Mouse (Mus musculus) 416B (cell line): Measurements from ENCODE around the gene Ypel4.
"Not testable (repeated sequence)": the region's sequence is repeated elsewhere in the genome, so short reads cannot be mapped to it uniquely, and the experiment has no call there.

Experiments used
- DNase-seq: peaks from one replicate; pipeline ENCODE4 v3.0.0; 2011; ENCODE audit warnings: low read depth

Ypel4 gene

GRCm38 (mm10) chr2:84727172-84727858 lies 6.5 kb upstream of the Ypel4 start, which contains the start of gene Clp1:
Gene Clp1, minus strand, starts transcription at chr2:84727350.
- peak; percentile 99 for DNase-seq

- not testable (repeated sequence) for DNase-seq
These were observed 5.7 kb upstream of the Ypel4 start for GRCm38 (mm10) chr2:84728191-84728590.

GRCm38 (mm10) chr2:84731206-84731605 lies 2.7 kb upstream of the Ypel4 start:
- no peak for DNase-seq

- no peak for DNase-seq
These were observed 1.5 kb upstream of the Ypel4 start for GRCm38 (mm10) chr2:84732394-84732793.

GRCm38 (mm10) chr2:84734351-84734864 lies 550 bp downstream of the Ypel4 start:
- no peak for DNase-seq

- no peak for DNase-seq
These were observed 1.1 kb downstream of the Ypel4 start for GRCm38 (mm10) chr2:84734919-84735318.

- no peak for DNase-seq
These were observed 1.6 kb downstream of the Ypel4 start for GRCm38 (mm10) chr2:84735346-84735920.

GRCm38 (mm10) chr2:84736312-84737161 lies 2.7 kb downstream of the Ypel4 start:
- DNase-seq: no peak

- no peak for DNase-seq
These were observed 3.6 kb downstream of the Ypel4 start for GRCm38 (mm10) chr2:84737451-84737925.

- DNase-seq: no peak
These were observed 4.5 kb downstream of the Ypel4 start for GRCm38 (mm10) chr2:84738271-84738911.

- peak; percentile 71 for DNase-seq
These were observed 6.9 kb downstream of the Ypel4 start for GRCm38 (mm10) chr2:84740608-84741333.

- no peak for DNase-seq
These were observed 8.1 kb downstream of the Ypel4 start for GRCm38 (mm10) chr2:84741841-84742450.

- no peak for DNase-seq
These were observed 8.8 kb downstream of the Ypel4 start for GRCm38 (mm10) chr2:84742451-84743283.

- DNase-seq: no peak
These were observed 9.7 kb downstream of the Ypel4 start, which contains the start of gene Gm19426 for GRCm38 (mm10) chr2:84743561-84743960. Gene Gm19426, minus strand, starts transcription at chr2:84743655.

- no peak for DNase-seq
These were observed 10.3 kb downstream of the Ypel4 start for GRCm38 (mm10) chr2:84744126-84744525.

- no peak for DNase-seq
These were observed 16.3 kb downstream of the Ypel4 start for GRCm38 (mm10) chr2:84750115-84750514.

GRCm38 (mm10) chr2:84756245-84756644 lies 22.4 kb downstream of the Ypel4 start:
- no peak for DNase-seq

GRCm38 (mm10) chr2:84757026-84757682 lies 23.3 kb downstream of the Ypel4 start:
- peak; percentile 30 for DNase-seq

- DNase-seq: peak; percentile 69
These were observed 24.8 kb downstream of the Ypel4 start for GRCm38 (mm10) chr2:84758542-84759127.
